Mouse (Mus musculus) G1E (cell line): Measurements from ENCODE around the gene Cldn5. TPM values are rescaled to one million over a fixed set of nuclear protein-coding genes. Genes with fewer than 3 reads are reported as not detected.

Source experiments
- ATAC-seq: 2 replicates; pipeline ENCODE4 v1.8.0; 2016; ENCODE audit warnings: mild to moderate bottlenecking; ENCODE audit not compliant: insufficient number of reproducible peaks, poor library complexity, low FRiP score, severe bottlenecking; ENCODE audit errors: extremely low read depth
- DNase-seq: peaks from one replicate; pipeline ENCODE4 v3.0.0; 2012; ENCODE audit warnings: low spot score
- H3K27me3 ChIP-seq: 2 replicates; pipeline ENCODE4 v1.6.1; 2012; ENCODE audit warnings: mild to moderate bottlenecking, low read length, inconsistent platforms; ENCODE audit not compliant: insufficient read depth
- H3K36me3 ChIP-seq: replicated peaks from 2 replicates; pipeline ENCODE3; 2012; ENCODE audit warnings: mild to moderate bottlenecking, inconsistent platforms
- H3K4me1 ChIP-seq: 2 replicates; pipeline ENCODE4 v1.6.1; 2012; ENCODE audit warnings: low read depth, low read length, inconsistent platforms, mixed read lengths; ENCODE audit not compliant: insufficient read depth
- H3K4me3 ChIP-seq: 2 replicates; pipeline ENCODE4 v1.5.1; 2012; ENCODE audit warnings: low read depth, mild to moderate bottlenecking, inconsistent platforms, low read length, moderate library complexity, mixed read lengths
- H3K9me3 ChIP-seq: replicated peaks from 2 replicates; pipeline ENCODE4 v1.6.1; 2012; ENCODE audit warnings: inconsistent platforms
- CTCF ChIP-seq: IDR thresholded peaks from 2 replicates; pipeline ENCODE4 v1.5.1; 2012; ENCODE audit warnings: low read depth, low read length, inconsistent platforms, mixed read lengths
- GATA1 ChIP-seq: IDR thresholded peaks from 2 replicates; pipeline ENCODE4 v1.6.1; 2012; ENCODE audit warnings: borderline replicate concordance, low read length, inconsistent platforms, mixed read lengths
- GATA2 ChIP-seq: IDR thresholded peaks from 2 replicates; pipeline ENCODE4 v1.6.1; 2012; ENCODE audit warnings: low read depth, low read length, inconsistent platforms, borderline replicate concordance
- POLR2AphosphoS5 ChIP-seq: IDR thresholded peaks from 2 replicates; pipeline ENCODE4 v1.6.1; 2012; ENCODE audit warnings: low read depth, low read length, inconsistent platforms; ENCODE audit not compliant: insufficient replicate concordance
- TAL1 ChIP-seq: conservative IDR thresholded peaks from 2 replicates; pipeline ENCODE4 v1.6.1; 2012; ENCODE audit warnings: low read depth, low read length, inconsistent platforms, mixed read lengths
- polyA plus RNA-seq: library from polyadenylated mRNA; stranded (reverse); fragments of >175 nt; gene quantifications from 2 replicates; pipeline ENCODE4 v1.2.3, GENCODE M21; 2012
- total RNA-seq, 2 experiments: library from RNA; stranded (forward) in 1 of 2; stranded (reverse) in 1 of 2; fragments of 200-1000 nt in 1 of 2; fragments of >200 nt in 1 of 2; fragmentation: Nextera tagmentation in 1 of 2; gene quantifications; 2 replicates each; pipeline ENCODE4 v1.2.3; 2014 to 2017

Gene Cldn5
- total and polyA plus RNA-seq, 3 experiments = 0.03 TPM; not detected in 2

DNA sequence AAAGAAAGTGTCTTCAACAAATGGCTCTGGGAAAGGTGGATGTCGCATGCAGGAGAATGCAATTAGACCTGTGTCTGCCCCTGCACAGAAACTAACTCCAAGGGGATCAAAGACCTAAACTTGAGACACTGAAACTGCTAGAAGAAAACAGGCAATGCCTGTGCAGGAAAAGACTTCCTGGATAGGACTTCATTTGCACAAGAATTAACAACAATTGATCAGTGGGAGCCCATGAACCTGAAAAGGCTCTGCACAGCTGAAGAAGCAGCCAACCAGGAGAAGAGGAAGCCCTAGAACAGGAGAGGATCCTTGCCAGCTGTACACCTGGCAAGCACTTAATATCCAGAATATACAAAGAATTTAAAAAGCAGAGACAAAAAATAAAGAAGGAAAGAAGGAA, 7.1 kb upstream of the Cldn5 start:
- Histone ChIP-seq H3K4me1 (no peaks in the 10 kb centered on the region), H3K36me3 (no peaks in the 10 kb centered on the region), H3K9me3 (no peaks in the 10 kb centered on the region), H3K27me3 (peaks cover 36% of the 10 kb centered on the region), H3K4me3 (no peak overlapping the region)
- ATAC-seq (no peak), DNase-seq (no peak)
- TF ChIP-seq CTCF = no peak
- TF ChIP-seq TAL1 = no peak
- no peak for TF ChIP-seq GATA1
- TF ChIP-seq POLR2AphosphoS5 = no peak
- TF ChIP-seq GATA2 = no peak

DNA sequence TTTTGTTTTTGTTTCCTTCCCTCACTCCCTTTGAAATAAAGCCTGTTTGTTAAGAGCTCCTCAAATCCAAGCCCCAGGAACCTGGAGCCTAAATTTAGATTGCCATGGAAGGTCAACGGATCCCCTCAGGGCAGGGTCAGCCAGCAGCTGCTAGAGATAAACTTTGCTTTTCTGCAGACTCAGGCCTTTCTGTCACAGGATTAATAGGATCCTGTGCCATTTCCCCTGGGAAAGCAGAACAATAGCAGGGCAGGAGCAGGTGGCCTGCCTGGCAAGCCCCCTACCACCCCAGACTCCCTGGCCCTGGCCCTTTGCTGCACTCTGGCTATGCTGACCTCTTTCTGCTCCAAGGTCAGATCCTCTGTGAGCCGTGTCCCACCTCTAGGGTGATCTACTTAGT, 2.7 kb upstream of the Cldn5 start:
- TF ChIP-seq TAL1 (no peak), POLR2AphosphoS5 (no peak), GATA1 (no peak), GATA2 (no peak), CTCF (no peak)
- no peaks in the 10 kb centered on the region for H3K4me1 ChIP-seq
- peaks cover 43% of the 10 kb centered on the region for H3K27me3 ChIP-seq
- H3K4me3 ChIP-seq = no peak overlapping the region
- ATAC-seq (no peak), DNase-seq (no peak)
- no peaks in the 10 kb centered on the region for H3K9me3 ChIP-seq
- H3K36me3 ChIP-seq = peaks cover 15% of the 10 kb centered on the region

DNA sequence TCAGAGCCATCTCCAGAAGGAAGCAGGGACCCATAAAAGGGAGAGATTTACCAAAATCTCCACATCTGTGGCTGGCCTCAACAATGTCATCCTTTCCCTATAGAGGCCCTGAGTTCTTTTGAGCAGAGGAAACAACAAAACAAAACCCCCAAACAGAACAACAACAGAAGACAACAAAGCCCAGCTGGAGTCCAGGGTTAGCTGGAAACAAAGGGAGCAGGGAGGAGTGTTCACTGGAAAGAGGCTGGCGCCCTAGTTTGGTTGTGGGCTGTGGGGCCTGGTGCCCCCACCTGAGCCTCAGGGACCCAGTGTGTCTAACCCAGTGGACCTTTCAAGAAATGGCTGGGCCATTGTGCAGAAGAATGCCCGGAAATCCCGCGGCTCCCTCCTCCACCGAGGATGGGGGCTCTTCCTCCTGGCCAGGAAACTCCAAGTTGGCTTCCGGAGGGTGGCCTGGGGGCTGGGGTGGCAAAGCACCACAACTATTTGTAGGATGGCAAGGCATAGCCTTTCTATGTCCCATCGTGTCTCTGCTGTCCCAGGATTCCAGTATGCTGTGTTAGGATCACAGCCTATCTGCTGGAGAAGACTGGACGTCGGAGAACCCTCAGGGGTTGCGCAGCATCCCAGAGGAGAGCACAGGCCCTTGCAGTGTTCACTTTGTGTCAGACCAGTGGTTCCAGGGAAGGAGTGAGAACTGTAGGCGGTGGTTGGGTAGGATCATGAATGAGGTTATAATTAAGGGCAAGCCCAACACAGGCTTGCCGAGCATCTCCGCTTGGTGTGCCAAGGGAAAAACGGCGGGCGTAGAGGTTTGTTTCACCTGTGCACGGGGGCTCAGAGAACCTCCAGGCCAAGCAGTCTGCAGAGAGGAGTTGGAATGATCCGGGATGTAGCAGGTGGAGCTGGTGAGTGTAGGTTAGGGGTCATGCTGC, 759 bp upstream of the Cldn5 start:
- no peaks in the 10 kb centered on the region for H3K4me1 ChIP-seq
- ATAC-seq (no peak), DNase-seq (no peak)
- H3K9me3 ChIP-seq = no peaks in the 10 kb centered on the region
- TF ChIP-seq POLR2AphosphoS5 (no peak), TAL1 (no peak), CTCF (no peak), GATA2 (no peak), GATA1 (no peak)
- H3K4me3 ChIP-seq = no peak overlapping the region
- peaks cover 34% of the 10 kb centered on the region for H3K36me3 ChIP-seq
- peaks cover 36% of the 10 kb centered on the region for H3K27me3 ChIP-seq

DNA sequence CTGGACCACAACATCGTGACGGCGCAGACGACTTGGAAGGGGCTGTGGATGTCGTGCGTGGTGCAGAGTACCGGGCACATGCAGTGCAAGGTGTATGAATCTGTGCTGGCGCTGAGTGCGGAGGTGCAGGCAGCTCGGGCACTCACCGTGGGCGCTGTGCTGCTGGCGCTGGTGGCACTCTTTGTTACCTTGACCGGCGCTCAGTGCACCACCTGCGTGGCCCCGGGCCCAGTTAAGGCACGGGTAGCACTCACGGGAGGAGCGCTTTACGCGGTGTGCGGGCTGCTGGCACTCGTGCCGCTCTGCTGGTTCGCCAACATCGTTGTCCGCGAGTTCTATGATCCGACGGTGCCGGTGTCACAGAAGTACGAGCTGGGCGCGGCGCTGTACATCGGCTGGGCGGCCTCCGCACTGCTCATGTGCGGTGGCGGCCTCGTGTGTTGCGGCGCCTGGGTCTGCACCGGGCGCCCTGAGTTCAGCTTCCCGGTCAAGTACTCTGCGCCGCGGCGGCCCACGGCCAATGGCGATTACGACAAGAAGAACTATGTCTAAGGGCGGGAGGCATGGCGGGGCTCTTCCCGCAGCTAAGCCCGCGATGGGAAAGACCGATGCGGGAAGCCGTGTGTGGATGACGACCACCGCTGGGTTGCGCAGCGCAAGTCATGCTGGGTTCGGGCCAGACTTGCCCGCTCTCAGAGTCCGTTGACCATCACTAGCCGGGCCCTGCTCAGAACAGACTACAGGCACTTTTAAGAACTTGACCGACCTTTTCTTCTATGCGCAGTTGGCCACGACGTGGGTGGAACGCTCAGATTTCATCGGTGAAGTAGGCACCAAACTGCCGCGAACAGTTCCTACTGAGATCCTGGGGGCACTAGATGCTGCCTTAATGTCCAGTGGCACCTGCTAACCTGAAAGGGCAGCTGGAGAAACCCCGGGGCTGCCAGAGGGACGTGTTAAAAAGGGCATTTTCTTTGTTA, 744 bp downstream of the Cldn5 start:
- no peaks in the 10 kb centered on the region for H3K9me3 ChIP-seq
- H3K4me3 ChIP-seq = no peak overlapping the region
- peaks cover 36% of the 10 kb centered on the region for H3K27me3 ChIP-seq
- TF ChIP-seq GATA1 (no peak), GATA2 (no peak), CTCF (no peak), POLR2AphosphoS5 (no peak), TAL1 (no peak)
- ATAC-seq = no peak
- H3K36me3 ChIP-seq = peaks cover 49% of the 10 kb centered on the region
- no peak for DNase-seq
- H3K4me1 ChIP-seq = no peaks in the 10 kb centered on the region

DNA sequence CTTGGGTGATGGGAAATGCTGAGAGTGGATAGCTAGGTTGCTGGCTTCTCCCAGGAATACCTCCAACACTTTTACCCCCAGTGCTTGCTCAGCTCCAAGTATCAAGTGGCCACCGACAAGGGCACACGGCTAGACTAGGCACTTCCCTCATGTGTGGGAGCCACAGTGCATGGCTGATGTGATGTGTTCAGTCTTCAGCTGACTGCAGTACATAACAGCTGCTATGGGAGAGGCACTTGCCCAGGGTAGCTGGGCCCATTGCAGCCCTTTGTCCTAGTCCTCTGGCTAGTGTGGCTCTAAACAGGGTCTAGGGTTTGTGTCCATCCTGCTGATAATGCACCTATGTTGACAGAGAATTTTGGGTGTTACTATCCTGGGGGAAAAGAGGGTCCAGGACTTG, 1.8 kb downstream of the Cldn5 start:
- no peak for TF ChIP-seq POLR2AphosphoS5
- TF ChIP-seq TAL1 = no peak
- Histone ChIP-seq H3K27me3 (peaks cover 32% of the 10 kb centered on the region), H3K36me3 (peaks cover 57% of the 10 kb centered on the region), H3K4me1 (no peaks in the 10 kb centered on the region), H3K9me3 (no peaks in the 10 kb centered on the region), H3K4me3 (no peak overlapping the region)
- ATAC-seq (no peak), DNase-seq (no peak)

DNA sequence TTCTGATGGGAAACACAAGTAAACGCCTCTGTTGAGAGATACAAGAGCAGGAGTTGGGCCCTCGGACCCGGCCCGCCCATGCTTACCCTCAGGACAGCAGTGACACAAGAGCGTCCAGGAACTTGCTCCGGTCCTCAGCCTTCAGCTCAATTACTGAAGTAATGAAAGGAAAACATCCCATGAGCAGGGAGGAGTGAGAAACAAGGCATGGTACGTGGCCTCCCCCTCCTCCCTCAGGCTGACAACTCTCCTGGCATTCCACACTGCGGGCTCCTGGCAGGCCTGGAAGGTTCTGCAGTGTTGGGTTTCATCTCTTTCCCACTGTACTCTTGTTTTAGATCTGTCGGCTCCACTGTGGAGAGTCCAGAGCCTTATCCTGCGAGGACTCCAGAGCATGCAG, 5.2 kb downstream of the Cldn5 start:
- Histone ChIP-seq H3K27me3 (peaks cover 5% of the 10 kb centered on the region; the same call in 1 of the 2 replicates), H3K4me3 (no peak overlapping the region), H3K9me3 (no peaks in the 10 kb centered on the region), H3K36me3 (peaks cover 90% of the 10 kb centered on the region), H3K4me1 (peaks cover 26% of the 10 kb centered on the region)
- ATAC-seq (no peak), DNase-seq (no peak)
- TF ChIP-seq POLR2AphosphoS5 = no peak
- TF ChIP-seq GATA2 = no peak
- TF ChIP-seq CTCF = no peak
- no peak for TF ChIP-seq GATA1
- TF ChIP-seq TAL1 = no peak
